Mouse (Mus musculus) urinary bladder, postnatal 14 days (tissue): Measurements from ENCODE around the gene Hps5.

ENCODE experiments used
- DNase-seq: peaks from one replicate; pipeline ENCODE4 v3.0.0; 2021; ENCODE audit warnings: low spot score

Gene Hps5

GRCm38 (mm10) chr7:46734983-46735382 is 60.9 kb downstream of the Hps5 start:
- no peak for DNase-seq

- DNase-seq: no peak
These were observed 63.4 kb downstream of the Hps5 start, which contains the start of gene Saa4 for GRCm38 (mm10) chr7:46732458-46732857. TSS of gene Saa4 (minus strand) at chr7:46732603.

GRCm38 (mm10) chr7:46727584-46727983 is 68.3 kb downstream of the Hps5 start:
- DNase-seq: no peak

- DNase-seq: no peak
These were observed 71.5 kb downstream of the Hps5 start for GRCm38 (mm10) chr7:46724396-46724795.

GRCm38 (mm10) chr7:46723849-46724248 is 72.0 kb downstream of the Hps5 start:
- no peak for DNase-seq

- DNase-seq: no peak
These were observed 72.5 kb downstream of the Hps5 start for GRCm38 (mm10) chr7:46723354-46723753.

GRCm38 (mm10) chr7:46720460-46720859 is 75.4 kb downstream of the Hps5 start:
- DNase-seq: no peak

GRCm38 (mm10) chr7:46719526-46719925 is 76.3 kb downstream of the Hps5 start:
- DNase-seq: peak; percentile 60

GRCm38 (mm10) chr7:46718591-46719270 is 77.1 kb downstream of the Hps5 start:
- no peak for DNase-seq

- peak; percentile 21 for DNase-seq
These were observed 79.0 kb downstream of the Hps5 start for GRCm38 (mm10) chr7:46716897-46717296.

GRCm38 (mm10) chr7:46715600-46715999 is 80.3 kb downstream of the Hps5 start, which contains the start of gene Saa3:
TSS of gene Saa3 (minus strand) at chr7:46715700.
- no peak for DNase-seq

GRCm38 (mm10) chr7:46714518-46714917 is 81.3 kb downstream of the Hps5 start:
- peak; percentile 54 for DNase-seq

- no peak for DNase-seq
These were observed 83.6 kb downstream of the Hps5 start for GRCm38 (mm10) chr7:46712250-46712649.
